Mouse (Mus musculus) 416B (cell line): ENCODE results near the gene Zc3h4.

Experiments used
- DNase-seq: peaks from one replicate; pipeline ENCODE4 v3.0.0; 2011; ENCODE audit warnings: low read depth

Zc3h4 gene

DNA sequence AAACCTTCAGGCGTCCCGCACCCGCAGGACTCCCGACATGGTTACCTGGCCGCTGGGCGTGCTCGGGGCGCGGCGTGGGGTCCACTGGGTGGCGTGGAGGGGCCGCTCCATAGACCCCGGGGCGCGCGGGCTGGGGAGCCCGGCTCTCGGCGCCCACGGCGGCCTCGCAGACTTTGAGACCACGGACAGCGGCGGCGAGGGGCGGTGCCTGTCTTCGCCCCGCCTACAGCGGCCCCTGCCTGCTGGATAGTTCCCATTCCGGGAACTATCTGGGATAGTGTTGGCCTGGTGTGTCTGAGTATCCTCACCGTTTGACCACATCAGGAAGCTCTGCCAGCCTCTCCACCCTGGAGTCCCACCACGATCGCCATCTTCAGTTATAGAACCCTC lies 75.9 kb downstream of the Zc3h4 start:
- no peak for DNase-seq

DNA sequence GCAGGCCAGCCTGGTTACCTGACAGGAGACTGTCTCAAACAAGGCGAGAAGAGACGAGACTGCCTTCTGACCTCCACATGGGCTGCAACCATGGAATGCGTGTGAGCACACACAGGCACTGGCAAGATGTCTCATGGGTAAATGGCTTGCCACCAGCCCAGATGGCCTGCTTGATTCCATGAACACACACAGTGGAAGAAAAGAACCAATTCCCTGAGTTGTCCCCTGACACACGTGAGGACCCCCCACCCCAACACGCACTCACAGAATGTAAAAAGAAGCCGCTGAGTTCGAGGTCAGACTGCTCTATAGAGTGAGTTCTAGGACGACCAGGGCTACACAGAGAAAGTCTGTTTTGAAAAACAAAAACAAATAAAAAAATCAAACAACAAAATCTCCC lies 76.9 kb downstream of the Zc3h4 start, which contains the start of gene Npas1:
Npas1 (minus strand) TSS at position 101 of the 400 bp plus-strand sequence.
- no peak for DNase-seq
